Mouse (Mus musculus): ENCODE measurements around the gene Terb1. TPM values are rescaled to one million over a fixed set of nuclear protein-coding genes. Genes with fewer than 3 reads are reported as not detected.

Terb1 gene
- polyA plus RNA-seq, 1 experiment, result not detected

GRCm38 (mm10) chr8:104533971-104534778, 24.5 kb upstream of the Terb1 start, which contains the start of the genes Nae1 and Car7:
TSS of gene Nae1 (minus strand) at chr8:104534637.
TSS of gene Car7 (plus strand) at chr8:104534689.
- TF ChIP-seq POLR2A (IDR thresholded peaks at IDR 0.05; ENCODE audit: low read depth, low read length) (peak; percentile 66), CTCF (conservative IDR thresholded peaks at IDR 0.05; ENCODE audit: insufficient read depth, insufficient read length, low read depth, low read length) (peak; percentile 92)
- Histone ChIP-seq H3K36me3 (ENCODE audit: control insufficient read depth, insufficient read depth, low read length) (no peaks in the 10 kb centered on the region), H3K27me3 (replicated peaks; ENCODE audit: control insufficient read depth, insufficient read depth, low read length) (no peaks in the 10 kb centered on the region), H3K27ac (ENCODE audit: insufficient read depth, low read depth, low read length) (peak within 1 kb of the TSS; percentile 74), H3K4me1 (ENCODE audit: control insufficient read depth, insufficient read depth, low read length) (peaks cover 13% of the 10 kb centered on the region; the same call in 1 of the 2 replicates), H3K4me3 (ENCODE audit: insufficient read depth, low read depth, low read length) (peak within 1 kb of the TSS; percentile 94)
- under 1% methylated on average over 70 of the region's 70 CpGs for WGBS
- peak; percentile 96 for DNase-seq

GRCm38 (mm10) chr8:104533551-104533950, 23.8 kb upstream of the Terb1 start:
- Histone ChIP-seq H3K4me1 (ENCODE audit: control insufficient read depth, insufficient read depth, low read length) (peaks cover 13% of the 10 kb centered on the region; the same call in 1 of the 2 replicates), H3K36me3 (ENCODE audit: control insufficient read depth, insufficient read depth, low read length) (no peaks in the 10 kb centered on the region), H3K27me3 (replicated peaks; ENCODE audit: control insufficient read depth, insufficient read depth, low read length) (no peaks in the 10 kb centered on the region), H3K27ac (ENCODE audit: insufficient read depth, low read depth, low read length) (no peak overlapping the region), H3K4me3 (ENCODE audit: insufficient read depth, low read depth, low read length) (peak overlapping the region; percentile 94)
- no peak for DNase-seq
- TF ChIP-seq CTCF (conservative IDR thresholded peaks at IDR 0.05; ENCODE audit: insufficient read depth, insufficient read length, low read depth, low read length) (no peak), POLR2A (IDR thresholded peaks at IDR 0.05; ENCODE audit: low read depth, low read length) (no peak)
- 16% methylated on average over 7 of the region's 7 CpGs for WGBS

GRCm38 (mm10) chr8:104529671-104530070, 20.0 kb upstream of the Terb1 start:
- Histone ChIP-seq H3K4me3 (ENCODE audit: insufficient read depth, low read depth, low read length) (no peak overlapping the region), H3K36me3 (ENCODE audit: control insufficient read depth, insufficient read depth, low read length) (no peaks in the 10 kb centered on the region; the same call in none of the 2 replicates), H3K4me1 (ENCODE audit: control insufficient read depth, insufficient read depth, low read length) (peaks cover 3% of the 10 kb centered on the region; the same call in 1 of the 2 replicates), H3K27ac (ENCODE audit: insufficient read depth, low read depth, low read length) (no peak overlapping the region), H3K27me3 (replicated peaks; ENCODE audit: control insufficient read depth, insufficient read depth, low read length) (no peaks in the 10 kb centered on the region)
- TF ChIP-seq POLR2A (IDR thresholded peaks at IDR 0.05; ENCODE audit: low read depth, low read length) (no peak), CTCF (conservative IDR thresholded peaks at IDR 0.05; ENCODE audit: insufficient read depth, insufficient read length, low read depth, low read length) (no peak)
- no peak for DNase-seq
- 83% methylated on average over 6 of the region's 6 CpGs for WGBS

GRCm38 (mm10) chr8:104517872-104518271, 8.2 kb upstream of the Terb1 start:
- H3K27ac ChIP-seq (ENCODE audit: insufficient read depth, low read depth, low read length), result no peak overlapping the region
- TF ChIP-seq CTCF (conservative IDR thresholded peaks at IDR 0.05; ENCODE audit: insufficient read depth, insufficient read length, low read depth, low read length) (no peak), POLR2A (IDR thresholded peaks at IDR 0.05; ENCODE audit: low read depth, low read length) (no peak)
- no peaks in the 10 kb centered on the region for H3K4me1 ChIP-seq (ENCODE audit: control insufficient read depth, insufficient read depth, low read length)
- no peaks in the 10 kb centered on the region for H3K27me3 ChIP-seq (replicated peaks; ENCODE audit: control insufficient read depth, insufficient read depth, low read length)
- DNase-seq, result no peak
- H3K36me3 ChIP-seq (ENCODE audit: control insufficient read depth, insufficient read depth, low read length), result peaks cover 3% of the 10 kb centered on the region; the same call in 1 of the 2 replicates
- WGBS, result 83% methylated on average over 5 of the region's 5 CpGs
- H3K4me3 ChIP-seq (ENCODE audit: insufficient read depth, low read depth, low read length), result no peak overlapping the region

GRCm38 (mm10) chr8:104510134-104510533, 424 bp upstream of the Terb1 start:
- no peaks in the 10 kb centered on the region for H3K4me1 ChIP-seq (ENCODE audit: control insufficient read depth, insufficient read depth, low read length)
- TF ChIP-seq CTCF (conservative IDR thresholded peaks at IDR 0.05; ENCODE audit: insufficient read depth, insufficient read length, low read depth, low read length), result no peak
- TF ChIP-seq POLR2A (IDR thresholded peaks at IDR 0.05; ENCODE audit: low read depth, low read length), result no peak
- no peak for DNase-seq
- 81% methylated on average over 3 of the region's 3 CpGs for WGBS
- H3K4me3 ChIP-seq (ENCODE audit: insufficient read depth, low read depth, low read length), result no peak overlapping the region
- no peak overlapping the region for H3K27ac ChIP-seq (ENCODE audit: insufficient read depth, low read depth, low read length)
- H3K36me3 ChIP-seq (ENCODE audit: control insufficient read depth, insufficient read depth, low read length), result peaks cover 2% of the 10 kb centered on the region; the same call in 1 of the 2 replicates
- H3K27me3 ChIP-seq (replicated peaks; ENCODE audit: control insufficient read depth, insufficient read depth, low read length), result no peaks in the 10 kb centered on the region

GRCm38 (mm10) chr8:104479091-104479490, 30.6 kb downstream of the Terb1 start:
- Histone ChIP-seq H3K36me3 (ENCODE audit: control insufficient read depth, insufficient read depth, low read length) (no peaks in the 10 kb centered on the region), H3K27me3 (replicated peaks; ENCODE audit: control insufficient read depth, insufficient read depth, low read length) (no peaks in the 10 kb centered on the region; the same call in 1 of the 2 replicates), H3K4me3 (ENCODE audit: insufficient read depth, low read depth, low read length) (no peak overlapping the region), H3K27ac (ENCODE audit: insufficient read depth, low read depth, low read length) (no peak overlapping the region), H3K4me1 (ENCODE audit: control insufficient read depth, insufficient read depth, low read length) (no peaks in the 10 kb centered on the region)
- 66% methylated on average over 1 of the region's 1 CpGs for WGBS
- DNase-seq, result no peak
- TF ChIP-seq POLR2A (IDR thresholded peaks at IDR 0.05; ENCODE audit: low read depth, low read length) (no peak), CTCF (conservative IDR thresholded peaks at IDR 0.05; ENCODE audit: insufficient read depth, insufficient read length, low read depth, low read length) (no peak)

GRCm38 (mm10) chr8:104472465-104472864, 37.2 kb downstream of the Terb1 start:
- 77% methylated on average over 3 of the region's 3 CpGs for WGBS
- TF ChIP-seq POLR2A (IDR thresholded peaks at IDR 0.05; ENCODE audit: low read depth, low read length), result no peak
- TF ChIP-seq CTCF (conservative IDR thresholded peaks at IDR 0.05; ENCODE audit: insufficient read depth, insufficient read length, low read depth, low read length), result no peak

More at GRCm38 (mm10) chr8:104472465-104472864, 37.2 kb downstream of the Terb1 start:
- DNase-seq, result no peak
- Histone ChIP-seq H3K4me1 (ENCODE audit: control insufficient read depth, insufficient read depth, low read length) (no peaks in the 10 kb centered on the region), H3K4me3 (ENCODE audit: insufficient read depth, low read depth, low read length) (no peak overlapping the region), H3K27ac (ENCODE audit: insufficient read depth, low read depth, low read length) (no peak overlapping the region), H3K36me3 (ENCODE audit: control insufficient read depth, insufficient read depth, low read length) (no peaks in the 10 kb centered on the region), H3K27me3 (replicated peaks; ENCODE audit: control insufficient read depth, insufficient read depth, low read length) (no peaks in the 10 kb centered on the region)

Data from kidney, adult 2 months (tissue).